Mouse (Mus musculus) thymus, postnatal 25 days (tissue): Measurements from ENCODE around the gene Jsrp1.

Experiments used
- DNase-seq: peaks from one replicate; pipeline ENCODE4 v3.0.0; 2022

The Jsrp1 gene

GRCm38 (mm10) chr10:80790761-80791404, 22.4 kb downstream of the Jsrp1 start:
- no peak for DNase-seq

- no peak for DNase-seq
Measured at GRCm38 (mm10) chr10:80787517-80787916, 25.8 kb downstream of the Jsrp1 start.

GRCm38 (mm10) chr10:80785963-80786362, 27.3 kb downstream of the Jsrp1 start:
- DNase-seq, result no peak

- DNase-seq, result no peak
Measured at GRCm38 (mm10) chr10:80784871-80785270, 28.4 kb downstream of the Jsrp1 start.

GRCm38 (mm10) chr10:80784302-80784701, 29.0 kb downstream of the Jsrp1 start:
- no peak for DNase-seq

GRCm38 (mm10) chr10:80779565-80779964, 33.7 kb downstream of the Jsrp1 start:
- DNase-seq, result no peak

GRCm38 (mm10) chr10:80777123-80777522, 36.2 kb downstream of the Jsrp1 start:
- no peak for DNase-seq

GRCm38 (mm10) chr10:80776358-80776869, 36.9 kb downstream of the Jsrp1 start:
- no peak for DNase-seq

GRCm38 (mm10) chr10:80775731-80776130, 37.6 kb downstream of the Jsrp1 start:
- DNase-seq, result no peak

GRCm38 (mm10) chr10:80774981-80775380, 38.3 kb downstream of the Jsrp1 start:
- no peak for DNase-seq

GRCm38 (mm10) chr10:80774549-80774948, 38.7 kb downstream of the Jsrp1 start:
- DNase-seq, result peak; percentile 60

- no peak for DNase-seq
Measured at GRCm38 (mm10) chr10:80773816-80774215, 39.5 kb downstream of the Jsrp1 start.

GRCm38 (mm10) chr10:80768365-80768764, 44.9 kb downstream of the Jsrp1 start:
- DNase-seq, result no peak

GRCm38 (mm10) chr10:80766161-80766815, 47.0 kb downstream of the Jsrp1 start:
- no peak for DNase-seq

GRCm38 (mm10) chr10:80765746-80766145, 47.6 kb downstream of the Jsrp1 start:
- DNase-seq, result no peak

- DNase-seq, result no peak
Measured at GRCm38 (mm10) chr10:80763502-80763901, 49.8 kb downstream of the Jsrp1 start.

- no peak for DNase-seq
Measured at GRCm38 (mm10) chr10:80761821-80762220, 51.5 kb downstream of the Jsrp1 start.

- DNase-seq, result no peak
Measured at GRCm38 (mm10) chr10:80760596-80761524, 52.4 kb downstream of the Jsrp1 start.

- no peak for DNase-seq
Measured at GRCm38 (mm10) chr10:80758651-80759050, 54.6 kb downstream of the Jsrp1 start.
